Mouse (Mus musculus): ENCODE measurements around the gene Rwdd1. TPM values are rescaled to one million over a fixed set of nuclear protein-coding genes. Genes with fewer than 3 reads are reported as not detected.
A peak's percentile ranks its signal among the peaks of the same experiment; 100 is the strongest.
"Not testable (repeated sequence)": the region's sequence is repeated elsewhere in the genome, so short reads cannot be mapped to it uniquely, and the experiment has no call there.

Rwdd1 gene
- 100 to 1,000 TPM in 2 of 4 experiments, 10 to 100 TPM in 2; 96.3 to 117 (median 103) TPM for total RNA-seq (2022)

DNA sequence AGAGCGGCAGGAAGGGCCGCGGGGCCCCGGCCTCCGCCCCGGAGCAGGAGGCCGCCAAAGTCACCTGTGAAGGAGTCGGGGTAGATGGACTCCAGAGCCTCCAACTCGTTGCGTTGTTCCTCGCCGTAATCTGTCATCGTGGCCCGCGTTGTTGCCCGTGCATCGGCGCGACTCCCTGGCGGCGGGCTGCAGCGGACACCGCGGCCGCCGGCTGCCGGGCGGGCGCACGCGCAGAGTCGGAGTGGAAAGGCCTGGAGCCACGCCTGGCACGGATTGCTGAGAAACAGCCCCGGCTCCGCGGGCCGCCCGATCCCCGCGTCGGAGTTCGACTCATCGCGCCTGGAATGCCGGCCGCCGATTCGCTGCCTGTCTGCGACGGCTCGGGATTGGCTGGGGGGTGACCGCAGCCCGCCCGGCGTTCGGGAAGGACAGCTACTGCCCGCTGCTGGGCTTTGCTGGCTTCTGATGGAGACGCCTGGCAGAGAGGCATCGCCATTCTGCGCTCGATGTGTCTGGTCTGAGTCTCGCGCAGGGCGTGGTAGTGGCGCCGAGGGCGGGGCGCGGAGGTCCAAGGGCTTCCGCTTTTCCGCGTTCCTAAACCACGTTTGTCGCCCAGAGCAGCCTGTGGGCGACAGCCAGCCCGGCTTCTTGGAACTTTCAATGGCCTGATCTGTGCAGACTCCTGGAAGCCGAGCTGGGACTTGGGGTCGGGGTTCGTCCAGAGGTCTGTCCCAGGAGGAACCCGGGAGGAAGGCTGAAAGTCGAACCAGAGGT, at the start of gene Rwdd1:
Gene Rwdd1, minus strand, starts transcription at position 323 of the 774 bp plus-strand sequence.
- DNase-seq, result peak; percentile 98

DNA sequence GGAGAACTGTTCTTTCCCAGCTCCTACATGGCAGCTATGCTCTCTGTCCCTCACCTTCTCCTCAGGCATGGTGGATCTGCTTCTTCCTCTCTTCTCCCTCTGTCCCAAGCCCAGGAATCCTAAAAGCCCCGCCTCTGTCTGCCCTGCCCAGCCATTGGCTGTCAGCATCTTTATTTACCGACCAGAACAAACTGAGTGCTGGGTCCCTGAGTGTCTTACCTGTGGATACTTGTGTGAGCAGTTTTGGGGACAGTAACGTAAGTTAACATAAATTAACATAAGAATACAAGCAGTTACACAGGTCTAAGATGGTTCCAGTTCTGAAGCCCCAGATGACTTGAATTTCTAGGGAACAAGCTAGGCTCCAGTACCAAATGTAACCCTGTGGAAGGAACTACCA, 47.2 kb upstream of the Rwdd1 start:
- no peak for DNase-seq

DNA sequence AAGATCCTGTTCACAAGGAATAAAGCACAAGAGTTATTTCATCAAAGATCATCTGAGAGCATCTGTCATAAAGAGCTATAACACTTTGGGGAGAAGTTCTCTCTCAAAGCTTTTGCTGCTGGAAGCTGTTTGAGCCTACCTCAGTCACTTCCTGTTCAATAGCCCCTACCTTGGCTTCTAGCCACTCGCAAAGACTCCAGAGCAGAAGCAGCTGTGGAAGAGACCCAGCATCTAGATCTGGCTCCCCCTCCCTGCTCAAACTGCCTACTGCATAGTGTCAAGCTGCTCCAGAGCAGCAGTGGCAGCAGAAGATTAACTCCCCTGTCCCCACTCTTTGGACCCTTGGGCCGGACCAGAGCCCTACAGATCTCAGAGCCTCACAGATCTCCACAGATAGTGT, 34.6 kb upstream of the Rwdd1 start:
- DNase-seq, result no peak

DNA sequence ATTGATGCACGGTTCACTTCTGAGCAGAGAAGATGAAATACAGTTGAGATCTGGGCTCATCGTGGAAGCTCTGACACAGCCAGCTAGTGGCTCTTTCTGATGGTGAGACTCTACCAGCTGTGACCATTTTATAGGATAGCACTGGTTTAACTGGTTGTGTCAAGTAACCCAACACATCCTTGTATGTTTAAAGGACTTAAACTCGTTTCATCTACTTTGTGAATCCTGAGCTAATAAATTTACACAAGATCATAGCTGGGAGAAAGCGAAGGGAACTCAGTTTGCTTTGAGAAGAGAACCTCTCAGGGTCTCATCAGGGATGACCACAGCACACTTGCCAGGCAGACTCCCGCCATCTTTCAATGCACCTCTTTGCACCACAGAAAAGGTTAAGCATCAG, 24.8 kb upstream of the Rwdd1 start, which contains the start of gene Calhm4:
Gene Calhm4, minus strand, starts transcription at position 101 of the 400 bp plus-strand sequence.
- DNase-seq, result no peak

DNA sequence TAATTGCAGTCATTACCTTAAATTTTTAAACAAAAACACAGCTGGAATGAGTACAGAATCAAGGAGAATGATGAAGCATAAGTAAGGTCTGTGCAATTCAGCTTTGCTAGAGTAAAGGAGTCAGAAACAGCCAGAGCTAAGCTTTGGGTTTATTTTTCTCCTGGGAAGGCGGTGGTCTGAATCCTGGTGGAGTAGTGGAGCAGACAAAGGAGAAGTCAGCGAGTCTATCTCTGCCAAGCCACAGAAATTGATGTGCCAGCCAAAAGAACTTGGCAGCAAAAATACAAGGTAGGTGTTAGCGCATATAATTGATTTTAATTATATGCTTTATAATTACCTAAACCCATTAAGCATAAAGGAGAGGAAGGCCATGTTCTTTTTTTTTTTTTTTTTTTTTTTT, 18.0 kb upstream of the Rwdd1 start, which contains the start of gene Trappc3l:
Gene Trappc3l, plus strand, starts transcription at position 197 of the 400 bp plus-strand sequence.
- no peak for DNase-seq

DNA sequence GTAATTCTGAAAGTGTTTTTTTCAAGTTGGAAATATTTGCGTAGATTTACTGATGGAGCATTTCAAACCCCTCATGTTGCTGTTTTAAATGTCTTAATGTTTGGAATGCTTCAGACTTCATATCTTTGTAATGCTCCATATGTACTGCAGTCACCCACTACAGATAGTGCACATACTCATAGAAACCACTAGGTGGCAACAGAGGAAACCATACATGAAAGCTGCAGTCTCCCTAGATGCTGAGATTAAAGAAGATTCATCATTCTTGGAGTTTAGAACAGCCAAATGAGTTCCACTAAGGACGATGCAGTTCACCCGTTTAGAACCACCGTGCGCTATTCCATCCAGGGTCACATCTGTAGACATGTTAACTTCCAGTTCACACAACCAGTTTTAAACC, 17.2 kb upstream of the Rwdd1 start:
- no peak for DNase-seq

DNA sequence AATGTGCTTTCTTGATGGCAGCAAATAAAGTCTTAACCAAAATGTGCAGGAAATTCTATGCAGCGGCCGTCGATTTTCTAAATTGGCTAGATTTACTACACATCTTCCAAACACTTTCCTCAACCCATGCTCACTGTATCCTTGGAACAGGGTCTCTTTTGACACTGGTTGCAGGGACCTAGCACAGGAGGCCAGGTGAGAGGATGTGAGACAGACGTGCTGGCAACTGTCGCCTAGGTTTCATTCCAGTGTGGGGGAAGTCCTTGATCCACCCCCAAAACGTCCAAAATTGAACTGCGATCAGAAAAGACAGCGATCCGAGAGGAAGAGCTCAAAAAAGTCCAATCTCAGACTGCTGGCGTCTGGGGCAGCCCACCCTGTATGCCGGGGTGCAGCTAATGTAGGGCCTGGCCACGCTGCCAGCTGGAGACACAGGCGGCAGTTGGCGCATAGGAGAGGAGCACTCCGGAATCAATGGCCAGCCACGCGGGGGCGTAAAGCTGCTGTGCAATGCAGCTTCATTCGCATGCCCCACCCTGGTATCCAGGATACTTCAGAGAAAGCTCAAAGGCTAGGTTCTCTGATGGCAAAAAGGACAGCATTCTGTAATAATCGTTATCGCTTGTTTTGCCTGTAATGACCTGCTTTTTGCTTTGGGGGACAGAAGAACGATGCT, 14.3 kb upstream of the Rwdd1 start:
- peak; percentile 41 for DNase-seq

DNA sequence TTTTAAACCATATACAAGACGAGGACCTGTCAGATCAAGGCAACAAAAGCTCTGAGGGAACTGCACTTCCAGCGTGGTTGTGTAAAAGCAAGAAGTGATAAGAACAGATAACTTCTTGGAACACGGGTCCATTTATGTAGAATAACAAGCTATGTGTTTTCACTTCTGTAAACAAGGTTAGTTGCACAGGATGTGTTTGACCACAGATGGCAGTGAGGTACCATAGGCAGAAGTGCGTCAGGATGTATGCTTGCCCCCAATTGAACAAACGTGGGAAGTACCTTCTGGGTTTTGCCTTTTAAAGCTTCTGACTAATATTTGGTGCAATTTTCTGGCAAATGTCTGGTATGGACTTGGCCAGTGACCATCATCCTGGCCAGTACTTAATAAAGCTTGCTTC, 10.9 kb upstream of the Rwdd1 start:
- no peak for DNase-seq

DNA sequence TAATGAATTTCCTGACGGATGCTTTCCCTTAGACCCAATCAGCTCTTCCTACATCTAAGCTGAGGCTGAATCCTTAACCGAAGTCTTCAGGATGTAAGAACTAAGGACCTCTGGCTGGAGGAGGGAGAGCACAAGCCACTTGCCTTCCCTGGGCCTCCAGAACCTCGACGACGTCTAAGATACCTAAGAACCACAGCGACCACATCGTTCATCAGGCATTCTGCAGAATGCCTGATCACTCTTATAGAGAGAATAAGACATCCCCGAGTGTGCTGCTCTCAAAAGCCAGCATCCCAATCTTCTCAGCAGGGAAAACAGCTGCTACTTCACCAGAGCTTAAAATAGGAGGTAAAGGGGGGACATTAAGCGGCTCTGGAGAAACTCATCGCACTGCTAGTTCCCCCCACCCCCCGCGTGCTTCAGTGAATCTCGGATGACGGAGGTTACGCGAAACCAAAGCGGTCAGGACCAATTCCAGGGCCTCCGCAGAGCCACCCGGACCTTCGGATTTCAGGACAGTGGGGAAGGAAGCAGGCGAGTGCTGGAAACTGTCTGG, 600 bp downstream of the Rwdd1 start:
- DNase-seq, result no peak

DNA sequence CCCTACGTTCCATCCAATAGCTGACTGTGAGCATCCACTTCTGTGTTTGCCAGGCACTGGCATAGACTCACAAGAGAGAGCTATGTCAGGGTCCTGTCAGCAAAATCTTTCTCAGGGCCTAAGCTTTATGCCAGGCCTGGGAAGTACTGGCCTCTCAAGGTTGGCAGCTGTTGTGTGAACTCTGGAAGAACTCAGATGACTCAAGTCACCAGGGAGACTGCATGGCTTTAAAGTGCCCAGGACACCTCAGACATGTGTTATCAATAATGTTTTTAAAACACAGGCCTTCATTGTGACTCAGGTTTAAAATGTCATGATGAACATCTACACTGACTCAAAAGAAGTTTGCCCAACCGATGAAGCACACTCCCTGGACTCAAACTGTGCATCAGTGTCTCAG, 6.2 kb downstream of the Rwdd1 start:
- DNase-seq, result peak; percentile 36

DNA sequence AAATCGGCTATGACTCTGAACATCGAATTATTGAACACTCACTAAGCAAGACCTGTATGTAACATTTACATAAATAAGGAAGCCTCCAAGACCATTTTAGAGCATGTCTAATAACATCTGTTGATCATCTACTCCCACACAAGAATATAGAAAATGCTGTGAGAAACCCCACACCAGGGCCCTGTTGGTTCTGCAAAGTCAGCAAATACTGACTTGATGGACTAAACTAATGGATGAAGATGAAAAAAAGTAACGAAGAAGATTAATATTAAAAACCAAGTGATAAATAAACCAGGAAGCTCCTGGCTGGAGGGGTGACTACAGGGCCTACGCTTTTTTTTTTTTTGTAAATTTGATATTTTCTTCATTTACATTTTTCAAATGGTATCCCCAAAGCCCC, 6.8 kb downstream of the Rwdd1 start:
- no peak for DNase-seq

DNA sequence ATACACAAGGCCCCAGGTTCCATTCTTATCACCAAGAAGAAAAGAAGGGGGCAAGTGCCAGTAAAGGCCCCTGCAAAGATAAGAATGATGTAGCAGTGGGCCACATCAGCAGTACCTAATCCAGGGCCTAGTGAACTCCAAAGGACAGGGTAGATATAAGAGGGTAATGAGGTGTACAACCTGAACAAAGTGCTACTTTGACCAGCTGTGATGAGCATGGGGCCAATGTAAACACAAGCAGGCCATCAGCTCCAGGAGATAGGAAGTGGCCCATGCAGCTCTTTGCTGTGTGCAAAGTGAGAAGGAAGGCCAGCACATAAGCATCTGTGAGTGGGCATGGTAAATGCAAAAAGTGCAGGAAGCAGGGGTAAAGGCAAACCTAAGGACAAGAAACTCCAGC, 21.0 kb downstream of the Rwdd1 start:
- DNase-seq, result no peak

DNA sequence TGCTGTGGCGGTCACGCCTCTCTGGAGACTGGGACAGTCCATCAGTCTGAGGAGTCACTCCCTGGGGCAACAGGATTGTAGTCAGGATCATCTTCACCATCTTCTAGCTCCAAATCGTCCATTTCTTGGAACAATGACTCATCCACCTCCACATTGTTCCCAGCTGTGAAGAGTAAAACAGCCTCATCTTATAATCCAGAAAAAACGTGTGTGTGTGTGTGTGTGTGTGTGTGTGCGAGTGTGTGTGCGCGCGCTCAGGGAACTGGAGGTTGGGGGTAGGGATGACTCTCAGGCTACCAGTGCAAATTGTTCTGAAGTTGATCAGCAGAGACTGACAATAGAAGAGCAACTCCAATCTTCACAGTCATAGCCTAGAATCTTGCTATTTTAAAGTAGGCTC, 22.7 kb downstream of the Rwdd1 start:
- not testable (repeated sequence) for DNase-seq

DNA sequence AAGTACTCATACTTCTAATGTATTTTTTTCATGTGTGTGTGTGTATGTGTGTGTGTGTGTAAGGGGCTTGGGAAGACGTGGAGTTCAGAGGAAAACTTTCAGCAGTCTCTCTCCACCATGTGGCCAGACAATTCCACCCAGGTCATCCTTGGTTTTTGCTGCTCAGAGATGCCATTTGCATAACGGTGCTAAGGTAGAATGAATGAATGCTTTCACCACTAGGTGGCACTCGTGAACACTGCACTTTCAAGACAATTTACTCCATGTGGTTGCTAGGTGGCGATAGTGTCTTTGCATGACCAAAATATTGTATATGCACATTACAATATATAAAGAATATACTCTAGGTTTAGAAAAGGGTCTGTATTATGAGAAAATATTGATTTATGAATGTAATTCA, 32.7 kb downstream of the Rwdd1 start:
- DNase-seq, result peak; percentile 35

DNA sequence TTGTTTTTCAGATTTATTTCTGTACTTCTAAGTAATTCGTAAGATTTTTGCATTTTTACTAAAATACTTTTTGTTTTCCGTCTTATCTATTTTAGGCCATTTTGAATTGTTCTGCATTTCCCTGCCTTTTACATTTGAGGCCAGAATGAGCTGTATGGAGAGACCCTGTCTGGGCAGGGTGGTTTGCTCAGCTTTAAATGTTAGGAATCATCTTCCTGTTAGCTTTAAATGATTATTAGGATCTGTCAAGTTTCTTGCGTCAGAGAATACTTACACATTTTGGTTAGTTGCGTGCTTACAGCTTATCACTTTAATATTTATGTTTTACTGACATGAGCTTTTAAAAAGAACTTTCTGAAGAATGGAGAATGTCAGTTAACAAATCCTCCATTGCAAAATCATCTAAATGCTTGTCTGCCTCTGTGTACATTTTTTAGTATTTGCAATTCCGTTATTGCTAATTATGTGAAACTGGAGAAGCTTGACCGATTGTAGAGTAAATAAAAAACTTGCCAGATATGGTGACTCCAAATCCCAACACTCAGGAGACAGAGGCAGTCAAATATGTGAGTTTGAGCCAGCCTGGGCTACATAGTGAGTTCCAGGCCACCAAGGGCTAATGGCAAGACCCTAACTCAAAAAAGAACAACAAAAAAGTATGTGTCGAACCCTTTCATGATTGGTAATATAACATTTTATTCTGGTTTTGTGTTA, 44.5 kb downstream of the Rwdd1 start:
- no peak for DNase-seq

DNA sequence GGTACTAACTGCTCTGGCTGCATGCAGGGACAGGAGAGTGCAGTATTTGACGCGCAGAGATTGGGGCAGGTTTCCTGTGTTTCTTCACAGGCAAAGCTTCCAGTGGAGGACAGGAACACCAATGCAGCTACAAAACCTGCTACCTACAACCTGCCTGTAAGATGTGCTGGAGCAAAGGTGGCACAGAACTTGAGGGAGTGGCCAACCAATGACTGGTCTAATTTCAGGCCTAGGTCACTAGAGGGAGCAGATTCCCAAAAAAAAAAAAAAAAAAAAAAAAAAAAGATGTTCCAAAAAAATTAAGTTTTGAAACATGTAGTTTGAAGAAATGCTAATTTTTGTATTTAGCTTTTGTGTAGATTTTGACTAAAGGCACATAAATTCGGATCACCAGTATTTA, 66.9 kb downstream of the Rwdd1 start:
- no peak for DNase-seq

DNA sequence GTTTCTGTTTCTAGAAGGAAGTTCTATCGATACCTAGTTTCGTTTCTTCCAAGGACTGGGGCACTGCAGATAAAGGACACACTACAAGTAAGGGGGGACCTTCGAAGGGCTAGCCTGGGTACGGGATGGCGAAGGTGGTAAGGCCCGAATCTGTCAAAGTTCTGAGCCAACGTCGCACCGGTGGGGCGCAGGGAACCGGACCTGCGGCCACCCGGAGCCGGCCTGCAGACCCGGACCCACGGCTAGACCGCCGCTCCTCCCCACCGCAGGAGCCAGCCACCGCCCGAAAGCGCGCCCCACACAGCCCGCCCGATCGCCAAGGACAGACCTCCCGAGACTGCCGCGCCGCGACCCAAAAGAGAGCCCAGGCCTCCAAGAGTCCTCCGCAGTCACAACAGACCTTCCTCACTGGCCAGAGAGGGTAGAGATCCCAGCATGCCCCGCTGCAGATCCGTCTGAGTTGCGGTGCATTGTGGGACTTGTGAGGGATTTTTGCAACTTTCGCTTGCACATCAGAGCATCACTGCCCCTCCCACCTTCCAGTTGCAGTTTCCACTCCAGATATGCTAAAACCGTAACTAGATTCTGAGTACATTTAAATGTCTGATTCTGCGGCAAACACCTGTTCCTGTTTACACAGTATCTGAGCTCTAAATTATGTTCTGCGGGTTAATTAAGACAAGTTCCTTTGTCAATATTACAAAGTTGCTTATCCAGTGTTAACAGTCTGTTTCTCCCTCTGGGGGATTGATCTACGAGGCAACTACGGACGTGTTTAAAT, 68.4 kb downstream of the Rwdd1 start, which contains the start of gene Zup1:
Gene Zup1, minus strand, starts transcription at position 467 of the 781 bp plus-strand sequence.
- peak; percentile 81 for DNase-seq

Other genes starting within 250 kb of the Rwdd1 start
- gene Sult3a2, start 232.9 kb downstream of the Rwdd1 start, total RNA-seq (2022), result not detected
- gene Sult3a1, start 161.9 kb downstream of the Rwdd1 start, total RNA-seq (2022), result under 1 TPM in 1 of 4 experiments, not detected in 3; 0.20 TPM
- under 1 TPM; 0.15 to 0.84 (median 0.40) TPM for gene Rsph4a, start 114.5 kb downstream of the Rwdd1 start, total RNA-seq (2022)
- gene Zup1, start 68.4 kb downstream of the Rwdd1 start, total RNA-seq (2022), result 10 to 100 TPM; 17.3 to 26.7 (median 20.7) TPM
- not detected for gene Trappc3l, start 18.0 kb upstream of the Rwdd1 start, total RNA-seq (2022)
- not detected for gene Calhm4, start 24.7 kb upstream of the Rwdd1 start, total RNA-seq (2022)
- under 1 TPM; 0.22 to 0.54 (median 0.28) TPM for gene Calhm5, start 76.9 kb upstream of the Rwdd1 start, total RNA-seq (2022)
- gene Calhm6, start 108.4 kb upstream of the Rwdd1 start, total RNA-seq (2022), result 1 to 10 TPM in 1 of 4 experiments, under 1 TPM in 3; 0.59 to 1.1 (median 0.74) TPM
- gene Dse, start 188.1 kb upstream of the Rwdd1 start, total RNA-seq (2022), result 10 to 100 TPM; 11.0 to 15.5 (median 11.8) TPM

All from adrenal gland, adult 8-10 months (tissue).